Mouse (Mus musculus) embryonic facial prominence, embryonic 13.5 days (tissue): Measurements from ENCODE around the gene Btf3. TPM values are rescaled to one million over a fixed set of nuclear protein-coding genes. Genes with fewer than 3 reads are reported as not detected.

ENCODE experiments used
- ATAC-seq: fragments of 200-750 bp; cut with Nextera tagmentation; 2 replicates; pipeline ENCODE4 v1.8.0; 2017; ENCODE audit warnings: low read depth; ENCODE audit not compliant: insufficient number of reproducible peaks, insufficient read depth, low FRiP score, low TSS enrichment
- H3K27ac ChIP-seq: fragments of 300-500 bp; sonication (generic); 2 replicates; pipeline ENCODE4 v1.5.1; 2015; ENCODE audit warnings: moderate library complexity, mild to moderate bottlenecking, inconsistent platforms
- H3K27me3 ChIP-seq: fragments of 300-500 bp; sonication (generic); 2 replicates; pipeline ENCODE4 v1.6.1; 2015; ENCODE audit warnings: mild to moderate bottlenecking, inconsistent platforms
- H3K36me3 ChIP-seq: fragments of 300-500 bp; sonication (generic); 2 replicates; pipeline ENCODE4 v1.6.1; 2015; ENCODE audit warnings: mild to moderate bottlenecking, inconsistent platforms
- H3K4me1 ChIP-seq: fragments of 300-500 bp; sonication (generic); 2 replicates; pipeline ENCODE4 v1.6.1; 2015; ENCODE audit warnings: inconsistent platforms
- H3K4me2 ChIP-seq: fragments of 300-500 bp; sonication (generic); 2 replicates; pipeline ENCODE4 v1.6.1; 2015; ENCODE audit warnings: moderate library complexity, mild to moderate bottlenecking, inconsistent platforms
- H3K4me3 ChIP-seq: fragments of 300-500 bp; sonication (generic); 2 replicates; pipeline ENCODE4 v1.5.1; 2015; ENCODE audit warnings: mild to moderate bottlenecking, inconsistent platforms
- H3K9ac ChIP-seq: fragments of 300-500 bp; sonication (generic); 2 replicates; pipeline ENCODE4 v1.6.1; 2015; ENCODE audit warnings: mild to moderate bottlenecking, inconsistent platforms
- H3K9me3 ChIP-seq: fragments of 300-500 bp; sonication (generic); 2 replicates; pipeline ENCODE4 v1.6.1; 2016; ENCODE audit warnings: inconsistent platforms
- WGBS: fragments of 180-500 bp; shearing (Covaris S2); methylation state at CpG from one replicate; pipeline ENCODE4 v1.1.7; 2015; ENCODE audit warnings: mixed read lengths; 5-methylcytosine and 5-hydroxymethylcytosine counted together
- polyA plus RNA-seq: library from polyadenylated mRNA; unstranded; fragments of >200 nt; fragmentation: Nextera tagmentation; extraction: Ambion mirVana; gene quantifications from 2 replicates; pipeline ENCODE4 v1.2.1, GENCODE M21; 2015

Btf3 gene
- polyA plus RNA-seq, 1 experiment from 2014 or later: 786 TPM

- H3K4me1 ChIP-seq: peaks cover 17% of the 10 kb centered on the region
- H3K4me2 ChIP-seq: peak overlapping the region; percentile 90
- peak overlapping the region; percentile 83 for H3K9ac ChIP-seq
- H3K9me3 ChIP-seq: no peaks in the 10 kb centered on the region
- peak overlapping the region; percentile 88 for H3K4me3 ChIP-seq
- no peak overlapping the region for H3K27ac ChIP-seq
- H3K36me3 ChIP-seq: peaks cover 31% of the 10 kb centered on the region
- no peaks in the 10 kb centered on the region for H3K27me3 ChIP-seq
- WGBS: 41% methylated on average over 5 of the region's 5 CpGs
- ATAC-seq: no peak
These were observed 52.7 kb downstream of the Btf3 start for GRCm38 (mm10) chr13:98264111-98264510.

GRCm38 (mm10) chr13:98263458-98263987 is 53.3 kb downstream of the Btf3 start:
- Histone ChIP-seq H3K36me3 (peaks cover 29% of the 10 kb centered on the region), H3K27me3 (no peaks in the 10 kb centered on the region), H3K4me1 (peaks cover 17% of the 10 kb centered on the region), H3K9me3 (no peaks in the 10 kb centered on the region), H3K4me2 (peak overlapping the region; percentile 90), H3K4me3 (peak overlapping the region; percentile 88), H3K27ac (peak overlapping the region; percentile 90), H3K9ac (peak overlapping the region; percentile 83)
- 1% methylated on average over 16 of the region's 16 CpGs for WGBS
- ATAC-seq: peak; percentile 50; the same call in 1 of the 2 replicates

GRCm38 (mm10) chr13:98262636-98263457 is 54.0 kb downstream of the Btf3 start, which contains the start of the genes Utp15 and Ankra2:
Gene Utp15 (minus strand): TSS chr13:98263041.
Gene Ankra2 (plus strand): TSS chr13:98263074.
- H3K27ac ChIP-seq: peak within 1 kb of the TSS; percentile 90
- peak within 1 kb of the TSS; percentile 90 for H3K4me2 ChIP-seq
- under 1% methylated on average over 71 of the region's 71 CpGs for WGBS
- H3K9ac ChIP-seq: peak within 1 kb of the TSS; percentile 83
- peaks cover 17% of the 10 kb centered on the region for H3K4me1 ChIP-seq
- no peaks in the 10 kb centered on the region for H3K27me3 ChIP-seq
- peak; percentile 98 for ATAC-seq
- no peaks in the 10 kb centered on the region for H3K9me3 ChIP-seq
- peak within 1 kb of the TSS; percentile 88 for H3K4me3 ChIP-seq
- peaks cover 30% of the 10 kb centered on the region for H3K36me3 ChIP-seq

Other genes with a start within 250 kb of the Btf3 start
- 12.9 and 15.5 TPM in 2 replicates for gene Arhgef28, start 110.6 kb downstream of the Btf3 start, polyA plus RNA-seq
- gene Utp15, start 54.0 kb downstream of the Btf3 start, polyA plus RNA-seq: 31.1 and 36.6 TPM in 2 replicates
- 24.5 and 24.9 TPM in 2 replicates for gene Ankra2, start 53.9 kb downstream of the Btf3 start, polyA plus RNA-seq
- not detected in 2 replicates for gene Gm21976, start 37.1 kb downstream of the Btf3 start, polyA plus RNA-seq
- 3.5 and 3.9 TPM in 2 replicates for gene Foxd1, start 37.2 kb upstream of the Btf3 start, polyA plus RNA-seq
- 1.4 and 6.5 TPM in 2 replicates for gene Gm10320, start 175.0 kb upstream of the Btf3 start, polyA plus RNA-seq